Mouse (Mus musculus): ENCODE measurements at regions not wholly inside any gene's neighbourhood (a gene's known extent, or its start where the extent isn't known, plus 50 kb on each side); places are given as distances from the start of the nearest gene placed in this dataset.

- no peak for DNase-seq (ENCODE audit: low spot score in 2 of 2)
Observed at GRCm38 (mm10) chr15:18685439-18685838, 133.3 kb upstream of the Cdh10 start.

GRCm38 (mm10) chr15:18696680-18697284 lies 122.0 kb upstream of the Cdh10 start:
- DNase-seq (ENCODE audit: low spot score in 2 of 2): no peak

GRCm38 (mm10) chr15:18744266-18744665 lies 74.5 kb upstream of the Cdh10 start:
- DNase-seq (ENCODE audit: low spot score in 2 of 2): peak; percentile 25 to 32

GRCm38 (mm10) chr15:18748574-18749246 lies 70.0 kb upstream of the Cdh10 start:
- peak; percentile 68 to 72 for DNase-seq (ENCODE audit: low spot score in 2 of 2)
